ENCODE assay signal across 16 mouse cellular contexts in the genomic region with DNA sequence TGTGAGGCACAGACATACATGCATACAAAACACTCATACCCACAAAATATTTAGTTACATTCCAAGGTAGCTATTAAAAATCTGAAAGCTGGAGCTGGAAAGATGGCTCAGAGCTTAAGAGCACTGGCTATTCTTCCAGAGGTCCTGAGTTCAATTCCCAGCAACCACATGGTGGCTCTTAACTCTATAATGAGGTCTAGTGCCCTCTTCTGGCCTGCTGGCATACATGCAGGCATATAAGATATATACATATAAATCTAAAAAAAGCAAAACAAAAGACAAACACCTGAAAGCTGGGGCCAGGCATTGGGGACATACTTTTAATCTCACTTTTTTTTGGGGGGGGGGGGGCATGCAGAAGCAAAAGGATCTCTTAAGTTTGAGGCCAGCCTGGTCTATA. TPM values are rescaled to one million over a fixed set of nuclear protein-coding genes. Genes with fewer than 3 reads are reported as not detected.
DNase-seq lines count a peak whose midpoint lies in the region; ATAC-seq and TF ChIP-seq lines count a peak whose summit lies in the region.
"Had no signal": no experiment of that assay in that cellular context is flagged by ENCODE, and none has a peak within 500 bp of the region (broad histone marks: within the 10 kb centered on the region; RNA-seq: fewer than 3 reads in every experiment).

No protein-coding gene starts in this region.

- H3K9me3 ChIP-seq in hindbrain, embryonic 11.5 days (ENCODE audit: control insufficient read depth, low read length), result no peaks in the 10 kb centered on the region
- H3K9me3 ChIP-seq in hindbrain, embryonic 10.5 days, result no peaks in the 10 kb centered on the region
- H3K9me3 ChIP-seq in midbrain, postnatal 0 days (ENCODE audit: low read length), result no peaks in the 10 kb centered on the region
- no peaks in the 10 kb centered on the region for H3K9me3 ChIP-seq in midbrain, embryonic 11.5 days (ENCODE audit: control insufficient read depth, low read length)
- no peaks in the 10 kb centered on the region for H3K9me3 ChIP-seq in stomach, postnatal 0 days (ENCODE audit: control insufficient read depth, low read length)
- H3K9me3 ChIP-seq: embryonic facial prominence, embryonic 13.5 days; forebrain, embryonic 13.5 days; lung, embryonic 15.5 days; midbrain, embryonic 15.5 days had no signal

- no peak for ATAC-seq in hindbrain, embryonic 11.5 days (ENCODE audit: low FRiP score)
- ATAC-seq in midbrain, postnatal 0 days (ENCODE audit: low FRiP score), result no peak
- ATAC-seq in midbrain, embryonic 11.5 days (ENCODE audit: low FRiP score), result no peak
- no peak for ATAC-seq in stomach, postnatal 0 days (ENCODE audit: low FRiP score, low TSS enrichment)
- ATAC-seq: forebrain, embryonic 13.5 days; midbrain, embryonic 15.5 days had no signal

- 0 out of 2 replicates have a peak, but pooled peaks cover 6% of the 10 kb centered on the region for H3K36me3 ChIP-seq in hindbrain, embryonic 11.5 days (ENCODE audit: control insufficient read depth, insufficient read depth, low read length)
- peaks cover 96% of the 10 kb centered on the region for H3K36me3 ChIP-seq in hindbrain, embryonic 10.5 days
- peaks cover 16% of the 10 kb centered on the region; the same call in 1 of the 2 replicates for H3K36me3 ChIP-seq in midbrain, postnatal 0 days (ENCODE audit: insufficient read depth, low read length)
- peaks cover 25% of the 10 kb centered on the region; the same call in 1 of the 2 replicates for H3K36me3 ChIP-seq in midbrain, embryonic 11.5 days (ENCODE audit: control insufficient read depth, insufficient read depth, low read length)
- peaks cover 5% of the 10 kb centered on the region; the same call in 1 of the 2 replicates for H3K36me3 ChIP-seq in stomach, postnatal 0 days (ENCODE audit: control insufficient read depth, insufficient read depth, low read length)

- H3K27me3 ChIP-seq in hindbrain, embryonic 11.5 days (ENCODE audit: control insufficient read depth, insufficient read depth, low read length), result no peaks in the 10 kb centered on the region
- no peaks in the 10 kb centered on the region for H3K27me3 ChIP-seq in hindbrain, embryonic 10.5 days (ENCODE audit: insufficient read depth, poor library complexity, severe bottlenecking)
- H3K27me3 ChIP-seq in midbrain, postnatal 0 days (ENCODE audit: insufficient read depth, low read length), result no peaks in the 10 kb centered on the region
- H3K27me3 ChIP-seq in midbrain, embryonic 11.5 days (ENCODE audit: control insufficient read depth, insufficient read depth, low read length), result no peaks in the 10 kb centered on the region
- H3K27me3 ChIP-seq in stomach, postnatal 0 days (ENCODE audit: control insufficient read depth, insufficient read depth, low read length), result no peaks in the 10 kb centered on the region
- H3K27me3 ChIP-seq: embryonic facial prominence, embryonic 13.5 days; forebrain, embryonic 13.5 days; lung, embryonic 15.5 days; midbrain, embryonic 15.5 days had no signal

- H3K9ac ChIP-seq in hindbrain, embryonic 11.5 days (ENCODE audit: low read depth, low read length), result no peak overlapping the region
- H3K9ac ChIP-seq in midbrain, postnatal 0 days (replicated peaks; ENCODE audit: low read length, poor library complexity, severe bottlenecking), result no peak overlapping the region
- H3K9ac ChIP-seq in midbrain, embryonic 11.5 days (ENCODE audit: low read length), result no peak overlapping the region
- no peak overlapping the region for H3K9ac ChIP-seq in stomach, postnatal 0 days (ENCODE audit: low read length)
- H3K9ac ChIP-seq: embryonic facial prominence, embryonic 13.5 days; forebrain, embryonic 13.5 days; lung, embryonic 15.5 days; midbrain, embryonic 15.5 days had no signal

- DNase-seq in hindbrain, embryonic 11.5 days (ENCODE audit: low spot score), result peak; percentile 22
- DNase-seq in hindbrain, embryonic 10.5 days (ENCODE audit: low spot score), result no peak
- no peak for DNase-seq in midbrain, postnatal 0 days (ENCODE audit: low spot score)
- DNase-seq in midbrain, embryonic 11.5 days (ENCODE audit: low spot score, missing footprints), result no peak
- peak; percentile 10 for DNase-seq in T-cell, adult 2 months (ENCODE audit: low spot score)
- no peak for DNase-seq in stomach, postnatal 0 days (ENCODE audit: low spot score)
- no peak for DNase-seq in frontal cortex, adult 2 months (ENCODE audit: extremely low spot score in 1 of 2, low spot score in 1 of 2)
- DNase-seq in adrenal gland, adult 2 months, result no peak
- DNase-seq: cerebellum, adult 18-20 months; heart, postnatal 4 days; kidney, adult 8-10 months; right cerebral cortex, postnatal 14 days had no signal

- H3K4me3 ChIP-seq in hindbrain, embryonic 11.5 days (ENCODE audit: low read depth, low read length), result no peak overlapping the region
- no peak overlapping the region for H3K4me3 ChIP-seq in hindbrain, embryonic 10.5 days
- H3K4me3 ChIP-seq in midbrain, postnatal 0 days (ENCODE audit: low read depth, low read length), result no peak overlapping the region
- no peak overlapping the region for H3K4me3 ChIP-seq in midbrain, embryonic 11.5 days (ENCODE audit: low read depth, low read length)
- H3K4me3 ChIP-seq in stomach, postnatal 0 days (ENCODE audit: low read depth, low read length), result no peak overlapping the region
- H3K4me3 ChIP-seq: embryonic facial prominence, embryonic 13.5 days; forebrain, embryonic 13.5 days; lung, embryonic 15.5 days; midbrain, embryonic 15.5 days had no signal

- H3K4me1 ChIP-seq in hindbrain, embryonic 11.5 days (replicated peaks; ENCODE audit: control insufficient read depth, insufficient read depth, low read length), result no peaks in the 10 kb centered on the region
- no peaks in the 10 kb centered on the region for H3K4me1 ChIP-seq in hindbrain, embryonic 10.5 days (replicated peaks)
- no peaks in the 10 kb centered on the region for H3K4me1 ChIP-seq in midbrain, postnatal 0 days (ENCODE audit: insufficient read depth, low read length)
- H3K4me1 ChIP-seq in midbrain, embryonic 11.5 days (ENCODE audit: control insufficient read depth, insufficient read depth, low read length), result no peaks in the 10 kb centered on the region
- H3K4me1 ChIP-seq in stomach, postnatal 0 days (replicated peaks; ENCODE audit: control insufficient read depth, insufficient read depth), result no peaks in the 10 kb centered on the region
- H3K4me1 ChIP-seq: embryonic facial prominence, embryonic 13.5 days; forebrain, embryonic 13.5 days; lung, embryonic 15.5 days; midbrain, embryonic 15.5 days had no signal

- no peak for TF ChIP-seq EP300 in stomach, postnatal 0 days (optimal IDR thresholded peaks at IDR 0.05)

- H3K27ac ChIP-seq in hindbrain, embryonic 11.5 days (ENCODE audit: low read depth, low read length), result no peak overlapping the region
- no peak overlapping the region for H3K27ac ChIP-seq in hindbrain, embryonic 10.5 days
- H3K27ac ChIP-seq in midbrain, postnatal 0 days (ENCODE audit: low read depth, low read length), result no peak overlapping the region
- no peak overlapping the region for H3K27ac ChIP-seq in midbrain, embryonic 11.5 days (ENCODE audit: low read depth, low read length)
- H3K27ac ChIP-seq in stomach, postnatal 0 days (replicated peaks), result no peak overlapping the region
- H3K27ac ChIP-seq: embryonic facial prominence, embryonic 13.5 days; forebrain, embryonic 13.5 days; lung, embryonic 15.5 days; midbrain, embryonic 15.5 days had no signal

- H3K4me2 ChIP-seq in hindbrain, embryonic 11.5 days (replicated peaks; ENCODE audit: low read depth, low read length), result no peak overlapping the region
- no peak overlapping the region for H3K4me2 ChIP-seq in midbrain, postnatal 0 days (ENCODE audit: low read depth, low read length, poor library complexity, severe bottlenecking)
- no peak overlapping the region for H3K4me2 ChIP-seq in midbrain, embryonic 11.5 days
- H3K4me2 ChIP-seq in stomach, postnatal 0 days (replicated peaks; ENCODE audit: low read depth), result no peak overlapping the region
- H3K4me2 ChIP-seq: embryonic facial prominence, embryonic 13.5 days; forebrain, embryonic 13.5 days; lung, embryonic 15.5 days; midbrain, embryonic 15.5 days had no signal

- peak; percentile 48 for TF ChIP-seq CTCF in midbrain, postnatal 0 days (IDR thresholded peaks at IDR 0.05)
- peak; percentile 45; the same call in 1 of the 2 replicates for TF ChIP-seq CTCF in stomach, postnatal 0 days (IDR thresholded peaks at IDR 0.05; ENCODE audit: low read depth)

RNA-seq across cellular contexts. Expression of gene Mdm4, which starts 17.0 kb away (rescaled TPM):
- polyA plus RNA-seq in hindbrain, embryonic 11.5 days (2014; fragmentation: Nextera tagmentation; extraction: Ambion mirVana), result 36.6 and 61.7 TPM in 2 replicates
- 31.9 and 36.3 TPM in 2 replicates for polyA plus RNA-seq in hindbrain, embryonic 10.5 days (2016; fragmentation: Nextera tagmentation; extraction: Ambion mirVana)
- total RNA-seq in midbrain, postnatal 0 days (2014; rRNA removed), result 54.4 and 84.5 TPM in 2 replicates
- 28.2 and 28.9 TPM in 2 replicates for polyA plus RNA-seq in midbrain, postnatal 0 days (2015; fragmentation: Nextera tagmentation; extraction: Ambion mirVana)
- 36.5 TPM in 2 replicates for polyA plus RNA-seq in midbrain, embryonic 11.5 days (2014; fragmentation: Nextera tagmentation; extraction: Ambion mirVana)
- 11.1 and 11.3 TPM in 2 replicates for polyA plus RNA-seq in stomach, postnatal 0 days (2015; fragmentation: Nextera tagmentation; extraction: Ambion mirVana)
- polyA plus RNA-seq in frontal cortex, adult 2 months (2012; rRNA removed), result 67.2 TPM in 2 replicates
- 10 to 100 TPM; 44.1 to 70.4 TPM for total RNA-seq in adrenal gland, adult 2 months (2021)
- 15.0 and 15.3 TPM in 2 replicates for polyA plus RNA-seq in adrenal gland, adult 2 months (2012; rRNA removed)

RNA-seq across cellular contexts. Expression of gene Pik3c2b, which starts 32.1 kb away (rescaled TPM):
- 15.7 and 21.2 TPM in 2 replicates for polyA plus RNA-seq in hindbrain, embryonic 11.5 days (2014; fragmentation: Nextera tagmentation; extraction: Ambion mirVana)
- 16.8 and 20.8 TPM in 2 replicates for polyA plus RNA-seq in hindbrain, embryonic 10.5 days (2016; fragmentation: Nextera tagmentation; extraction: Ambion mirVana)
- total RNA-seq in midbrain, postnatal 0 days (2014; rRNA removed), result 21.3 and 28.5 TPM in 2 replicates
- 8.4 and 9.2 TPM in 2 replicates for polyA plus RNA-seq in midbrain, postnatal 0 days (2015; fragmentation: Nextera tagmentation; extraction: Ambion mirVana)
- 15.5 and 16.3 TPM in 2 replicates for polyA plus RNA-seq in midbrain, embryonic 11.5 days (2014; fragmentation: Nextera tagmentation; extraction: Ambion mirVana)
- polyA plus RNA-seq in stomach, postnatal 0 days (2015; fragmentation: Nextera tagmentation; extraction: Ambion mirVana), result 4.2 and 4.7 TPM in 2 replicates
- polyA plus RNA-seq in frontal cortex, adult 2 months (2012; rRNA removed), result 14.9 and 16.2 TPM in 2 replicates
- total RNA-seq in adrenal gland, adult 2 months (2021), result 1 to 10 TPM; 4.6 to 6.5 TPM
- 6.5 and 7.2 TPM in 2 replicates for polyA plus RNA-seq in adrenal gland, adult 2 months (2012; rRNA removed)

Comparison
In these comparisons a context has a peak if more than half of its experiments do, and no peak if none do; other contexts are left out.
1. DNase-seq: peak in hindbrain, embryonic 11.5 days (single experiment) and T-cell, adult 2 months (single experiment); none in hindbrain, embryonic 10.5 days (single experiment), midbrain, postnatal 0 days (single experiment), midbrain, embryonic 11.5 days (single experiment), stomach, postnatal 0 days (single experiment), frontal cortex, adult 2 months (0 of 2) and adrenal gland, adult 2 months (single experiment).